Mouse (Mus musculus) CD4-positive, CD25-positive, alpha-beta regulatory T cell, adult 9 weeks (primary cell): Measurements from ENCODE around the gene Rpe65. TPM values are rescaled to one million over a fixed set of nuclear protein-coding genes. Genes with fewer than 3 reads are reported as not detected.

ENCODE experiments used
- polyA plus RNA-seq: library from polyadenylated mRNA; unstranded; fragments of 100-300 nt; shearing (Covaris generic); gene quantifications from one replicate; pipeline ENCODE4 v1.2.1, GENCODE M21; 2017

Rpe65 gene
- not detected for polyA plus RNA-seq

DNA sequence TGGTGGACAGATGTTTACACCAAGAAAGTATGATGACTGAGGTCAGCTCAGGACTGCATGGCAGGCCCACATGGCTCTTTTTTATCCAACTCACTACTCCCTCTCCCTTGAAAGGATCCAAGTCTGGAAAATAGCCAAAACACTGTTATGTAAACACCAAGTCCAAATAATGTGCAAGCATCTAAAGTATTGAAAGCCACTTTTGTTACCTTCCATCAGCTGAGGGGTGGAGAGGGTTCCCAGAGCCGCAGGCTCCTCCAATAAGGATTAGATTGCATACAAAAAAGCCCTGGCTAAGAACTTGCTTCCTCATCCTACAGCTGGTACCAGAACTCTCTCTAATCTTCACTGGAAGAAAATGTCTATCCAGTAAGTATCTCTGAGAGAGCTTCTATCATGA lies at the start of gene Rpe65:
TSS of gene Rpe65 (plus strand) at position 301 of the 400 bp plus-strand sequence.

Other genes with a start within 250 kb of the Rpe65 start
- 1.6 TPM for gene Depdc1a, start 103.7 kb upstream of the Rpe65 start, polyA plus RNA-seq
- gene Wls, start 240.5 kb downstream of the Rpe65 start, polyA plus RNA-seq = 118 TPM